Mouse (Mus musculus) C2C12 (cell line): ENCODE measurements around the gene Zfp46. TPM values are rescaled to one million over a fixed set of nuclear protein-coding genes. Genes with fewer than 3 reads are reported as not detected.

Experiments
- H3K27me3 ChIP-seq: one replicate; pipeline ENCODE4 v1.6.1; 2011; ENCODE audit not compliant: control insufficient read depth, insufficient read depth, insufficient read length
- H3K36me3 ChIP-seq: one replicate; pipeline ENCODE4 v1.6.1; 2011; ENCODE audit not compliant: control insufficient read depth, insufficient read depth
- H3K4me3 ChIP-seq: one replicate; pipeline ENCODE4 v1.5.1; 2011; ENCODE audit warnings: mild to moderate bottlenecking, control low read depth; ENCODE audit not compliant: poor library complexity, insufficient read depth, severe bottlenecking
- H3K79me2 ChIP-seq: one replicate; pipeline ENCODE4 v1.6.1; 2011; ENCODE audit not compliant: control insufficient read depth, insufficient read depth
- H3K79me3 ChIP-seq: one replicate; pipeline ENCODE4 v1.6.1; 2011; ENCODE audit warnings: low read depth, control low read depth
- H3ac ChIP-seq: one replicate; pipeline ENCODE3; 2011; ENCODE audit warnings: low read depth; ENCODE audit not compliant: control insufficient read depth, insufficient read length
- CEBPB ChIP-seq: IDR thresholded peaks from one replicate; pipeline ENCODE4 v1.6.1; 2011; ENCODE audit warnings: low read depth, mild to moderate bottlenecking, control low read depth, moderate library complexity
- CTCF ChIP-seq: IDR thresholded peaks from one replicate; pipeline ENCODE4 v1.5.1; 2011; ENCODE audit not compliant: control insufficient read depth, insufficient read depth, insufficient read length
- FOSL1 ChIP-seq: IDR thresholded peaks from one replicate; pipeline ENCODE4 v1.8.0; 2011; ENCODE audit warnings: mild to moderate bottlenecking, low read length; ENCODE audit not compliant: poor library complexity, insufficient read depth, severe bottlenecking
- MAX ChIP-seq: IDR thresholded peaks from one replicate; pipeline ENCODE4 v1.6.1; 2011; ENCODE audit warnings: mild to moderate bottlenecking, control low read depth
- MYOD1 ChIP-seq: IDR thresholded peaks from one replicate; pipeline ENCODE4 v1.6.1; 2011; ENCODE audit warnings: low read depth; ENCODE audit not compliant: control insufficient read depth, insufficient read length
- MYOG ChIP-seq: IDR thresholded peaks from one replicate; pipeline ENCODE4 v1.6.1; 2011; ENCODE audit not compliant: control insufficient read depth, insufficient read length; ENCODE audit errors: extremely low read depth
- USF1 ChIP-seq: IDR thresholded peaks from one replicate; pipeline ENCODE4 v1.6.1; 2011; ENCODE audit warnings: low read depth, mild to moderate bottlenecking, control low read depth, moderate library complexity
- polyA plus RNA-seq: library from polyadenylated mRNA; unstranded; fragments of >200 nt; fragmentation: generic; extraction: Trizol; gene quantifications from one replicate; pipeline ENCODE4 v1.2.1, GENCODE M21; 2012; ENCODE audit warnings: missing spikeins

Zfp46 gene
- polyA plus RNA-seq, 1 experiment = 5.2 TPM

DNA sequence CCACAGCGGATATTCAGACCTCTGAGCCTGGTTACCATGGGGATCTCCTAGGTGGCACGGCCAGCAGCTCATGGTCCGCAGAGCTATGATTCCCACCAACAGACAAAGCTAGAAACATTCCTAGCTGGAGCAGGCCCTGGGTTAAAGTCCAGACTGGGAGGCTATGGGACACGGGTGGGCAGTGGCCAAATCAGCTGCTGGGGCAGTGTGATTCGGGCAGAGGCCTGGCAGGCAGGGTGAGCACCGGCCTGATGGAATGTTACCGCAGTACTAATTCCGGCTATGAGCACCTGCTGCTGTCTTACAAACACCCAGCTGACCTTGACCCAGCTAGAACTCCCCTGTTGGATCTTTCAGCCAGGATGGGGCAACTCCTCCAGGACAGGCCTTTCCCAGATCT is 13.8 kb upstream of the Zfp46 start:
- TF ChIP-seq CEBPB (no peak), FOSL1 (no peak), MYOD1 (no peak), USF1 (no peak), CTCF (no peak), MAX (no peak), MYOG (no peak)
- H3K79me3 ChIP-seq = no peaks in the 10 kb centered on the region
- no peaks in the 10 kb centered on the region for H3K79me2 ChIP-seq
- H3ac ChIP-seq = no peak overlapping the region
- no peak overlapping the region for H3K4me3 ChIP-seq
- no peaks in the 10 kb centered on the region for H3K36me3 ChIP-seq
- H3K27me3 ChIP-seq = peaks cover 15% of the 10 kb centered on the region

DNA sequence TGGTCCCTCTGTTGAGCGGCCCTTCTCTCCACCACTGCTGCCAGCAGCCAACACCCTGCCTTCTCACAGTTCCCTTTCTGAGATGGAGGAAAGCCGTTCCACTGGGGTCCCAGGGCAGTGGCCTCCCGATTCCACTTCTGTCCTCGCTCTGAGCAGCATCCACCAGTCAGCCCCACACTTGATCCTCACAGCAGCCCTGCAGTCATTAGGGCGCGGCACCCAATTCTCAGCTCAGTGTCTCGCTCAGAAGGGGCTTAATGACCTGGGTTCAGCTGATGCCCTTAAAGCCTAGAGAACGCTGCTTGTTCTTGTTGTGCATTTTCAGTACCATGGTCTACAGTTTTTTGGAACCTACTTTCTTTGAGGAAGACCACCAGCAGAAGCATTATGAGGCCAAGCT is 3.4 kb upstream of the Zfp46 start:
- Histone ChIP-seq H3K36me3 (no peaks in the 10 kb centered on the region), H3K79me2 (no peaks in the 10 kb centered on the region), H3ac (no peak overlapping the region), H3K4me3 (no peak overlapping the region), H3K27me3 (peaks cover 10% of the 10 kb centered on the region), H3K79me3 (no peaks in the 10 kb centered on the region)
- no peak for TF ChIP-seq MAX

DNA sequence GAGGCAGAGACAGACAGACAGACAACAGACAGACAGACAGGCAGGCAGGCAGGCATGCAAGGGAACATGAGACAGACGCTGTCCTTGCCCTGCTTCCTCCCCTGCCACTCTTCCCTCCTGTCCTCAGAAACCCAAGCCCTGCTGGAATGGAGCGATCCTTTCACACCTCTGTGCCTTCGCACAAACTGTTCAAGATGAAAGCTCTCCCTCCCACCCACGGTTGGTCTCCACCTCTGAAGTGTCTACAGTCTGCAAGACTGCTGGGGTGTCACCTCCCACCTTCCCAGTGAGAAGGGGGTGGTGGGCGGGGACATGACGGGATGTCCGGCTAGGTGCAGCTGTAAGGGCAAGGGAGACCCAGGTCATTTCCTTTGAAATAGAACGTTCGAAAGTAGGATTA is 2.9 kb upstream of the Zfp46 start:
- Histone ChIP-seq H3K79me3 (peaks cover 5% of the 10 kb centered on the region), H3ac (no peak overlapping the region), H3K27me3 (peaks cover 9% of the 10 kb centered on the region), H3K79me2 (peaks cover 5% of the 10 kb centered on the region), H3K4me3 (no peak overlapping the region), H3K36me3 (no peaks in the 10 kb centered on the region)
- TF ChIP-seq USF1 (no peak), CEBPB (no peak), MYOG (no peak), FOSL1 (no peak), MAX (no peak), MYOD1 (no peak), CTCF (no peak)

DNA sequence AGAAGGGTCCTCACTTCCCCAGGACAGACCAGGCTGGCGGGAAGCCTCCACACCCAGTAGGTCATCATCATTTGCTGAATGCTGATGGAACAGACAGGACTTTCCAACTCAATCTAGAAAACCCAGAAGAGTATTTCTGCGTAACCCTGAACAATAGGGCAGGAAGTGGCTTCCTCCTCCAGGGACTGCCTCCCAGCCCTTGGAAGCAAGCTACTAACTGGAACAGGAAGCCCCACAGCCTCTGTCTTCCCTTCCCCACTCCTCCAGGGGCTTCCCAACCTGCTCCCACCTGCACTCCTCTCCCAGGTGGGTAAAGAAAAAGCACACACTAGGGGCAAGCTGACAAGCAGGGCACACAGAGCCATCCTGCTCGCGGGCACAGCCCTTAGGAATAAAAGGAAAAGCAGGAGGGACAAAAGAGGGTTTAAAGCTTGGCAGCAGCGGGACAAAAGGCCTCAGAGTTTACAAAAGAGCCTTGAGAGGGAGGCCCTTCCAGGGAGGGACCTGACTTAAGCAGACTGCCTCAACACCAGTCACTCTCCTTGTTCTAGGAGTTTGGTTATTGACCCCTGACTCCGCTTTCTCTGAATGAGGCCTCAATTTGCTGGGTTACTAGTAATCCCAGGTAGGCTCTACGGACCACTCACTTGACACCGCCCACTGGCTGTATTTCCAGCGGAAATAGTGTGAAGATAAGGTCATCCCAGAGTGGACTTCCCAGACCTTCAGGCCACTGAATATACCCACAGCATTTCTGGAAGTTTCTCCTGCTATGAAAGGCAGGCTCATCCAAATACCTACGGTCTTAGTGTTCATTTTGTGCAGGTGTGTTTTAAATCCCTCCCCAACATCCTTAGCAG is 1.6 kb upstream of the Zfp46 start:
- Histone ChIP-seq H3ac (no peak overlapping the region), H3K4me3 (no peak overlapping the region)
- TF ChIP-seq FOSL1 (no peak), USF1 (no peak), MYOD1 (no peak), CTCF (no peak), CEBPB (no peak), MYOG (no peak), MAX (no peak)

DNA sequence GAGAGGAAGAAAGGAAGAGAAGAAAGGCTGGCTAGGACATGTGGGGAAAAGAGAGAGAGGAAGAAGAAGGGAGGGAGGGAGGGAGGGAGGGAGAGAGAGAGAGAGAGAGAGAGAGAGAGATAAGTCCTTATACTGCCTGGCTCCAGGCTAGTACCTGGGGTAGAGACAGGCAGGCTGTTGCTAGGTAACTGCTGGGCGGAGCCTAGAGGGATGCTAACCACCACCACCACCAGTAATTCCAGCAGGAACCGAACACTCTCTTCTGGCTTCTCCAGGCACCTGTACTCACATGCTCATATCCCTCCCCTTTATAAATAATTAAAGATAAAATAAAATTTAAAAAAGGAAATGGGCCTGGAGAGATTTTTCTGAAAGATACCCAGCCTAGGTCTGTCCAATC is 700 bp upstream of the Zfp46 start:
- TF ChIP-seq CEBPB (no peak), MYOG (no peak), USF1 (no peak), MAX (no peak), FOSL1 (no peak), MYOD1 (no peak), CTCF (no peak)
- no peak overlapping the region for H3ac ChIP-seq
- H3K79me2 ChIP-seq = peaks cover 25% of the 10 kb centered on the region

More for the DNA sequence above, 1.6 kb upstream of the Zfp46 start:
- H3K36me3 ChIP-seq = peaks cover 9% of the 10 kb centered on the region
- no peaks in the 10 kb centered on the region for H3K27me3 ChIP-seq
- H3K79me3 ChIP-seq = peaks cover 15% of the 10 kb centered on the region
- H3K79me2 ChIP-seq = peaks cover 17% of the 10 kb centered on the region

DNA sequence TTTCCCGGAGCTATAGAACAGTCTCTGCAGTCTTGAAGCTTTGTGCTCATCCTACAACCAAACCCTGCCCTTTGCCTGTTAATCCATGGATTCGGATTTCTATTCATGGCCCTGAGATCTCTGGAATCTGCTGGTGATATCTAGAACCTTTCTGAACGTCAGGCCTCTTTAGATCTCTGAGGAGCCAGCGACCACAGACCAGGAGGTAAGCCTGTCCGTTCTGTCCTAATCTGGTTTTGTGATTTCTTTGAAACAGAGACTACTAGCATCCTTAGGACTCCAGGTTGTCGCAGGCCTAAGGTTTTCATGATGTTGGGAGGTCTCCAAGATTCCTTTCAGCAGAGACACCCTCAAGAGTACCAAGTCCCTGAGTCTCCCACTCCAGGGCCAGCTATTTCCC is 408 bp downstream of the Zfp46 start:
- H3K27me3 ChIP-seq = no peaks in the 10 kb centered on the region
- peak overlapping the region; percentile 48 for H3ac ChIP-seq
- peaks cover 25% of the 10 kb centered on the region for H3K79me2 ChIP-seq
- peaks cover 28% of the 10 kb centered on the region for H3K36me3 ChIP-seq
- H3K4me3 ChIP-seq = peak overlapping the region; percentile 25
- no peak for TF ChIP-seq CTCF
- no peak for TF ChIP-seq USF1
- no peak for TF ChIP-seq MYOG
- no peak for TF ChIP-seq MAX
- no peak for TF ChIP-seq MYOD1
- no peak for TF ChIP-seq CEBPB
- TF ChIP-seq FOSL1 = no peak
- peaks cover 15% of the 10 kb centered on the region for H3K79me3 ChIP-seq

More for the DNA sequence above, 700 bp upstream of the Zfp46 start:
- Histone ChIP-seq H3K27me3 (no peaks in the 10 kb centered on the region), H3K4me3 (no peak overlapping the region), H3K36me3 (peaks cover 18% of the 10 kb centered on the region), H3K79me3 (peaks cover 15% of the 10 kb centered on the region)
